Mouse (Mus musculus): ENCODE results near the gene Nmrk2. TPM values are rescaled to one million over a fixed set of nuclear protein-coding genes. Genes with fewer than 3 reads are reported as not detected.
A peak's percentile ranks its signal among the peaks of the same experiment; 100 is the strongest.
"Not testable (repeated sequence)": the region's sequence is repeated elsewhere in the genome, so short reads cannot be mapped to it uniquely, and the experiment has no call there.

Gene Nmrk2
- polyA plus RNA-seq, 1 experiment from 2014 or later, result not detected

- WGBS, result 5% methylated on average over 53 of the region's 53 CpGs
- peaks cover 67% of the 10 kb centered on the region for H3K36me3 ChIP-seq (ENCODE audit: control insufficient read depth, insufficient read depth, low read length)
- no peaks in the 10 kb centered on the region for H3K9me3 ChIP-seq (ENCODE audit: control insufficient read depth, low read length)
- peak within 1 kb of the TSS; percentile 68 for H3K4me3 ChIP-seq (ENCODE audit: low read length)
- peak; percentile 93 for ATAC-seq (ENCODE audit: low FRiP score, low TSS enrichment)
- peak within 1 kb of the TSS; percentile 66 for H3K27ac ChIP-seq (ENCODE audit: low read depth, low read length)
- peaks cover 22% of the 10 kb centered on the region; the same call in 1 of the 2 replicates for H3K4me1 ChIP-seq (ENCODE audit: control insufficient read depth, insufficient read depth, low read length)
- H3K4me2 ChIP-seq (replicated peaks; ENCODE audit: low read depth, low read length), result peak within 1 kb of the TSS; percentile 56
- H3K9ac ChIP-seq (ENCODE audit: low read depth, low read length), result peak within 1 kb of the TSS; percentile 72
- H3K27me3 ChIP-seq (ENCODE audit: control insufficient read depth, insufficient read depth, low read length), result no peaks in the 10 kb centered on the region
These were observed 19.2 kb downstream of the Nmrk2 start, which contains the start of gene Dapk3 for GRCm38 (mm10) chr10:81182336-81183333. Gene Dapk3 (plus strand): TSS chr10:81183005.

GRCm38 (mm10) chr10:81181860-81182259 is 20.0 kb downstream of the Nmrk2 start:
- H3K9me3 ChIP-seq (ENCODE audit: control insufficient read depth, low read length); ATAC-seq (ENCODE audit: low FRiP score, low TSS enrichment); H3K4me3 ChIP-seq (ENCODE audit: low read length); H3K9ac ChIP-seq (ENCODE audit: low read depth, low read length); H3K27me3 ChIP-seq (ENCODE audit: control insufficient read depth, insufficient read depth, low read length); H3K4me2 ChIP-seq (replicated peaks; ENCODE audit: low read depth, low read length); H3K27ac ChIP-seq (ENCODE audit: low read depth, low read length): not testable (repeated sequence)
- WGBS, result 83% methylated on average over 12 of the region's 12 CpGs
- H3K36me3 ChIP-seq (ENCODE audit: control insufficient read depth, insufficient read depth, low read length), result peaks cover 68% of the 10 kb centered on the region
- peaks cover 25% of the 10 kb centered on the region; the same call in 1 of the 2 replicates for H3K4me1 ChIP-seq (ENCODE audit: control insufficient read depth, insufficient read depth, low read length)

GRCm38 (mm10) chr10:81180946-81181345 is 20.9 kb downstream of the Nmrk2 start:
- H3K4me3 ChIP-seq (ENCODE audit: low read length), result no peak overlapping the region
- no peak overlapping the region for H3K9ac ChIP-seq (ENCODE audit: low read depth, low read length)
- no peak overlapping the region for H3K27ac ChIP-seq (ENCODE audit: low read depth, low read length)
- ATAC-seq (ENCODE audit: low FRiP score, low TSS enrichment), result no peak
- H3K9me3 ChIP-seq (ENCODE audit: control insufficient read depth, low read length), result no peaks in the 10 kb centered on the region
- peaks cover 66% of the 10 kb centered on the region for H3K36me3 ChIP-seq (ENCODE audit: control insufficient read depth, insufficient read depth, low read length)
- peaks cover 25% of the 10 kb centered on the region; the same call in 1 of the 2 replicates for H3K4me1 ChIP-seq (ENCODE audit: control insufficient read depth, insufficient read depth, low read length)
- no peak overlapping the region for H3K4me2 ChIP-seq (replicated peaks; ENCODE audit: low read depth, low read length)
- WGBS, result 93% methylated on average over 13 of the region's 13 CpGs
- no peaks in the 10 kb centered on the region for H3K27me3 ChIP-seq (ENCODE audit: control insufficient read depth, insufficient read depth, low read length)

DNA sequence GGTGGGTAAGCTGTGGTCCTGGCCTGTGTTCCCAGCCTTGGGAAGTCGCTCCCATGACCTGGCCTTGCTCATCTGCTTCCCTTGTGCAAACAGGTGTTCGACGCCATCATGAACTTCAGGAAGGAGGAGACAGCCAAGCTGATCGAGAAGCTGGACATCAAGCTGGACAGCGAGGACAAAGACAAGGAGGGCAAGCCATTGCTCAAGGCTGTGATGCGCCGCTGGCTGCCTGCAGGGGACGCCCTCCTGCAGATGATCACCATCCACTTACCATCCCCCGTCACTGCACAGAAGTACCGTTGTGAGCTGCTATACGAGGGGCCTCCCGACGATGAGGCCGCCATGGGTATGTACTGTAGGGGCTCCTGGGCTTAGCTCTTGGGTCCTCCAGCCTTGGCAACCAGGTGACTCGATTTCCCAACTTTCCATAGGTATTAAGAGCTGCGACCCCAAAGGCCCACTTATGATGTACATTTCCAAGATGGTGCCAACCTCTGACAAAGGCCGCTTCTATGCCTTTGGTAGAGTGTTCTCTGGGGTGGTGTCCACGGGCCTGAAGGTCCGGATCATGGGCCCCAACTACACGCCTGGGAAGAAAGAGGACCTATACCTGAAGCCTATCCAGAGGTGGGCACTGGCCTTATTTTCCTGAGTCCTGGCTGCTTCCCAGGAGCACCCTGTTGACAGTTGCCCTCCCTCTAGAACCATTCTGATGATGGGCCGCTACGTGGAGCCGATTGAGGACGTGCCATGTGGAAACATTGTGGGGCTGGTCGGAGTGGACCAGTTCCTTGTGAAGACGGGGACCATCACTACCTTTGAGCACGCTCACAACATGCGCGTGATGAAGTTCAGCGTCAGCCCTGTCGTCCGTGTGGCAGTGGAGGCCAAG is 22.2 kb downstream of the Nmrk2 start:
- peaks cover 31% of the 10 kb centered on the region; the same call in 1 of the 2 replicates for H3K4me1 ChIP-seq (ENCODE audit: control insufficient read depth, insufficient read depth, low read length)
- H3K9me3 ChIP-seq (ENCODE audit: control insufficient read depth, low read length), result no peaks in the 10 kb centered on the region
- H3K9ac ChIP-seq (ENCODE audit: low read depth, low read length), result 0 out of 2 replicates have a peak overlapping the region, but pooled peaks have one; percentile 18
- ATAC-seq (ENCODE audit: low FRiP score, low TSS enrichment), result no peak
- no peak overlapping the region for H3K4me3 ChIP-seq (ENCODE audit: low read length)
- WGBS, result 92% methylated on average over 32 of the region's 32 CpGs
- H3K36me3 ChIP-seq (ENCODE audit: control insufficient read depth, insufficient read depth, low read length), result peaks cover 55% of the 10 kb centered on the region
- H3K4me2 ChIP-seq (replicated peaks; ENCODE audit: low read depth, low read length), result no peak overlapping the region
- H3K27ac ChIP-seq (ENCODE audit: low read depth, low read length), result peak overlapping the region; percentile 8; the same call in 1 of the 2 replicates
- H3K27me3 ChIP-seq (ENCODE audit: control insufficient read depth, insufficient read depth, low read length), result no peaks in the 10 kb centered on the region

DNA sequence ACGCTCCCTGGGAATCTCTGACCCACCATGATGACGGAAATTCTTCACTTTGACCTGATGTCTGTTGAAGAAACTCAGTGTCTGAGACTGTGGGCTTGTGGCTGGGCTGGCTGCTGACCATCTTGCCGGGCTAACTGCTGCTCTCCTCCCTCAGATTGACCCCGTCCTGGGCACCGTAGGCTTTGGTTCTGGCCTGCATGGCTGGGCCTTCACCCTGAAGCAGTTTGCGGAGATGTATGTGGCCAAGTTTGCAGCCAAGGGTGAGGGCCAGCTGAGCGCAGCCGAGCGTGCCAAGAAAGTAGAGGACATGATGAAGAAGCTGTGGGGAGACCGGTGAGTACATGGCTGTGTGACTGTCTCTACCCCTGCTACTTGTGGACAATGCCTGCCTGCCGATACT is 22.9 kb downstream of the Nmrk2 start:
- Histone ChIP-seq H3K9ac (ENCODE audit: low read depth, low read length) (peak overlapping the region; percentile 18; the same call in 1 of the 2 replicates), H3K4me3 (ENCODE audit: low read length) (no peak overlapping the region), H3K27ac (ENCODE audit: low read depth, low read length) (peak overlapping the region; percentile 62; the same call in 1 of the 2 replicates), H3K4me2 (replicated peaks; ENCODE audit: low read depth, low read length) (no peak overlapping the region), H3K36me3 (ENCODE audit: control insufficient read depth, insufficient read depth, low read length) (peaks cover 53% of the 10 kb centered on the region), H3K27me3 (ENCODE audit: control insufficient read depth, insufficient read depth, low read length) (no peaks in the 10 kb centered on the region), H3K4me1 (ENCODE audit: control insufficient read depth, insufficient read depth, low read length) (peaks cover 37% of the 10 kb centered on the region), H3K9me3 (ENCODE audit: control insufficient read depth, low read length) (no peaks in the 10 kb centered on the region)
- ATAC-seq (ENCODE audit: low FRiP score, low TSS enrichment), result no peak
- 97% methylated on average over 11 of the region's 11 CpGs for WGBS

DNA sequence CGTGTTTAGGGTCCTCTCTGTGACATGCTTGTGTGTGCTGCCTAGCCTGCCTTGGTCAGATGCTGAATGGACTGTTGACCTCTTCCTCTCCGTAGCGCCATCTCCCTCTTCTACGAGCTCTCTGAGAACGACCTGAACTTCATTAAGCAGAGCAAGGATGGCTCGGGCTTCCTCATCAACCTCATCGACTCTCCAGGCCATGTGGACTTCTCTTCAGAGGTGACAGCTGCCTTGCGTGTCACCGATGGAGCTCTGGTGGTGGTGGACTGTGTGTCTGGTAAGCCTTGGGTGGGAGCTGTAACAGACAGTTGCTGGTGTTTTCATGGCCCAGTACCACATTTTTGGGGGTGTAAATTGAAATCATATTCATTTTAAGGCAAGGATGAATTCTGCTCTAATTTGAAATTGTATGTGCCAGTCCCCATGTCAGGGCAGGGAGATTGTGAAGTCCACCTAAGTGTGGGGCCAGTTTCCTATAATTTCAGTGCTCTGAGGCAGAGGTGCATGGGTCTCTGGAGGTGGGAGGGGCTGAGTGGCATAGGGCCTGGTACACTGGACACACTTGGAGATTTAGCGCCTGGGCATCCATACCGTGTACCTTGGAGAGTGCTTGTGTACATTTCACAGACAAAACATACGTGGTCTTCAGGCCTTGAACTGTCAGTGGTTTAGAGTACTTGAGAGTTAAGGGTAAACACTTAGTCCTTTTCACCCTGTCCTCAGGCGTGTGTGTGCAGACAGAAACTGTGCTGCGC is 23.7 kb downstream of the Nmrk2 start:
- Histone ChIP-seq H3K9ac (ENCODE audit: low read depth, low read length) (peak overlapping the region; percentile 99), H3K27ac (ENCODE audit: low read depth, low read length) (0 out of 2 replicates have a peak overlapping the region, but pooled peaks have one; percentile 92), H3K27me3 (ENCODE audit: control insufficient read depth, insufficient read depth, low read length) (no peaks in the 10 kb centered on the region), H3K9me3 (ENCODE audit: control insufficient read depth, low read length) (no peaks in the 10 kb centered on the region), H3K4me1 (ENCODE audit: control insufficient read depth, insufficient read depth, low read length) (peaks cover 38% of the 10 kb centered on the region), H3K4me3 (ENCODE audit: low read length) (peak overlapping the region; percentile 100), H3K4me2 (replicated peaks; ENCODE audit: low read depth, low read length) (peak overlapping the region; percentile 83), H3K36me3 (ENCODE audit: control insufficient read depth, insufficient read depth, low read length) (peaks cover 53% of the 10 kb centered on the region)
- WGBS, result 61% methylated on average over 14 of the region's 14 CpGs
- ATAC-seq (ENCODE audit: low FRiP score, low TSS enrichment), result no peak

GRCm38 (mm10) chr10:81177491-81177925 is 24.3 kb downstream of the Nmrk2 start:
- Histone ChIP-seq H3K4me3 (ENCODE audit: low read length) (peak overlapping the region; percentile 100), H3K36me3 (ENCODE audit: control insufficient read depth, insufficient read depth, low read length) (peaks cover 53% of the 10 kb centered on the region), H3K9me3 (ENCODE audit: control insufficient read depth, low read length) (no peaks in the 10 kb centered on the region), H3K27ac (ENCODE audit: low read depth, low read length) (peak overlapping the region; percentile 92; the same call in 1 of the 2 replicates), H3K9ac (ENCODE audit: low read depth, low read length) (peak overlapping the region; percentile 99), H3K4me1 (ENCODE audit: control insufficient read depth, insufficient read depth, low read length) (peaks cover 38% of the 10 kb centered on the region), H3K27me3 (ENCODE audit: control insufficient read depth, insufficient read depth, low read length) (no peaks in the 10 kb centered on the region), H3K4me2 (replicated peaks; ENCODE audit: low read depth, low read length) (peak overlapping the region; percentile 83)
- ATAC-seq (ENCODE audit: low FRiP score, low TSS enrichment), result no peak
- 11% methylated on average over 16 of the region's 16 CpGs for WGBS
